Mouse (Mus musculus): ENCODE results near the gene Nxph2.
"Not testable (repeated sequence)": the region's sequence is repeated elsewhere in the genome, so short reads cannot be mapped to it uniquely, and the experiment has no call there.

The Nxph2 gene

GRCm38 (mm10) chr2:23320746-23321585 is at the start of gene Nxph2:
Nxph2 (plus strand) TSS chr2:23321246.
- DNase-seq (ENCODE audit: low spot score), result no peak

GRCm38 (mm10) chr2:23290991-23291390 is 30.1 kb upstream of the Nxph2 start:
- DNase-seq (ENCODE audit: low spot score), result not testable (repeated sequence)

- DNase-seq (ENCODE audit: low spot score), result no peak
Observed at GRCm38 (mm10) chr2:23314869-23315268, 6.2 kb upstream of the Nxph2 start.
